Mouse (Mus musculus): ENCODE results near the gene Ankrd9. TPM values are rescaled to one million over a fixed set of nuclear protein-coding genes. Genes with fewer than 3 reads are reported as not detected.

Gene Ankrd9
- polyA plus RNA-seq, 1 experiment, result 34.8 TPM

- Histone ChIP-seq H3K27ac (ENCODE audit: insufficient read depth, low read length) (no peak overlapping the region), H3K4me3 (ENCODE audit: insufficient read depth, low read length) (peak overlapping the region; percentile 37), H3K4me1 (ENCODE audit: control insufficient read depth, insufficient read depth, low read length) (no peaks in the 10 kb centered on the region)
- TF ChIP-seq CTCF (IDR thresholded peaks at IDR 0.05; ENCODE audit: extremely low read depth, insufficient read depth, low read length), result peak; percentile 84
- no peak for TF ChIP-seq POLR2A (IDR thresholded peaks at IDR 0.05; ENCODE audit: extremely low read depth, insufficient read depth, low read length)
These were observed 13.3 kb upstream of the Ankrd9 start for GRCm38 (mm10) chr12:110992128-110992553.

GRCm38 (mm10) chr12:110991361-110992127, 12.7 kb upstream of the Ankrd9 start:
- no peak for TF ChIP-seq POLR2A (IDR thresholded peaks at IDR 0.05; ENCODE audit: extremely low read depth, insufficient read depth, low read length)
- TF ChIP-seq CTCF (IDR thresholded peaks at IDR 0.05; ENCODE audit: extremely low read depth, insufficient read depth, low read length), result peak; percentile 45

GRCm38 (mm10) chr12:110990500-110990899, 11.7 kb upstream of the Ankrd9 start:
- H3K27ac ChIP-seq (ENCODE audit: insufficient read depth, low read length), result no peak overlapping the region
- TF ChIP-seq POLR2A (IDR thresholded peaks at IDR 0.05; ENCODE audit: extremely low read depth, insufficient read depth, low read length) (no peak), CTCF (IDR thresholded peaks at IDR 0.05; ENCODE audit: extremely low read depth, insufficient read depth, low read length) (no peak)
- H3K4me1 ChIP-seq (ENCODE audit: control insufficient read depth, insufficient read depth, low read length), result no peaks in the 10 kb centered on the region
- H3K4me3 ChIP-seq (ENCODE audit: insufficient read depth, low read length), result no peak overlapping the region

More at GRCm38 (mm10) chr12:110991361-110992127, 12.7 kb upstream of the Ankrd9 start:
- no peak overlapping the region for H3K27ac ChIP-seq (ENCODE audit: insufficient read depth, low read length)
- H3K4me1 ChIP-seq (ENCODE audit: control insufficient read depth, insufficient read depth, low read length), result no peaks in the 10 kb centered on the region
- H3K4me3 ChIP-seq (ENCODE audit: insufficient read depth, low read length), result peak overlapping the region; percentile 37

GRCm38 (mm10) chr12:110989409-110989808, 10.6 kb upstream of the Ankrd9 start:
- Histone ChIP-seq H3K27ac (ENCODE audit: insufficient read depth, low read length) (no peak overlapping the region), H3K4me1 (ENCODE audit: control insufficient read depth, insufficient read depth, low read length) (no peaks in the 10 kb centered on the region), H3K4me3 (ENCODE audit: insufficient read depth, low read length) (no peak overlapping the region)
- TF ChIP-seq POLR2A (IDR thresholded peaks at IDR 0.05; ENCODE audit: extremely low read depth, insufficient read depth, low read length), result no peak
- TF ChIP-seq CTCF (IDR thresholded peaks at IDR 0.05; ENCODE audit: extremely low read depth, insufficient read depth, low read length), result no peak

- no peaks in the 10 kb centered on the region for H3K4me1 ChIP-seq (ENCODE audit: control insufficient read depth, insufficient read depth, low read length)
- H3K27ac ChIP-seq (ENCODE audit: insufficient read depth, low read length), result no peak overlapping the region
- no peak overlapping the region for H3K4me3 ChIP-seq (ENCODE audit: insufficient read depth, low read length)
- TF ChIP-seq POLR2A (IDR thresholded peaks at IDR 0.05; ENCODE audit: extremely low read depth, insufficient read depth, low read length), result no peak
- TF ChIP-seq CTCF (IDR thresholded peaks at IDR 0.05; ENCODE audit: extremely low read depth, insufficient read depth, low read length), result no peak
These were observed 7.9 kb upstream of the Ankrd9 start for GRCm38 (mm10) chr12:110986536-110987425.

- Histone ChIP-seq H3K27ac (ENCODE audit: insufficient read depth, low read length) (no peak overlapping the region), H3K4me3 (ENCODE audit: insufficient read depth, low read length) (no peak overlapping the region), H3K4me1 (ENCODE audit: control insufficient read depth, insufficient read depth, low read length) (no peaks in the 10 kb centered on the region)
- TF ChIP-seq POLR2A (IDR thresholded peaks at IDR 0.05; ENCODE audit: extremely low read depth, insufficient read depth, low read length), result no peak
These were observed 6.3 kb upstream of the Ankrd9 start for GRCm38 (mm10) chr12:110985141-110985540.

GRCm38 (mm10) chr12:110984598-110984997, 5.8 kb upstream of the Ankrd9 start:
- TF ChIP-seq CTCF (IDR thresholded peaks at IDR 0.05; ENCODE audit: extremely low read depth, insufficient read depth, low read length) (no peak), POLR2A (IDR thresholded peaks at IDR 0.05; ENCODE audit: extremely low read depth, insufficient read depth, low read length) (no peak)
- Histone ChIP-seq H3K4me3 (ENCODE audit: insufficient read depth, low read length) (no peak overlapping the region), H3K4me1 (ENCODE audit: control insufficient read depth, insufficient read depth, low read length) (no peaks in the 10 kb centered on the region), H3K27ac (ENCODE audit: insufficient read depth, low read length) (no peak overlapping the region)

GRCm38 (mm10) chr12:110983714-110984113, 4.9 kb upstream of the Ankrd9 start:
- H3K27ac ChIP-seq (ENCODE audit: insufficient read depth, low read length), result no peak overlapping the region
- no peak for TF ChIP-seq CTCF (IDR thresholded peaks at IDR 0.05; ENCODE audit: extremely low read depth, insufficient read depth, low read length)
- TF ChIP-seq POLR2A (IDR thresholded peaks at IDR 0.05; ENCODE audit: extremely low read depth, insufficient read depth, low read length), result no peak
- no peaks in the 10 kb centered on the region for H3K4me1 ChIP-seq (ENCODE audit: control insufficient read depth, insufficient read depth, low read length)
- H3K4me3 ChIP-seq (ENCODE audit: insufficient read depth, low read length), result no peak overlapping the region

GRCm38 (mm10) chr12:110983083-110983482, 4.2 kb upstream of the Ankrd9 start:
- H3K27ac ChIP-seq (ENCODE audit: insufficient read depth, low read length), result no peak overlapping the region
- TF ChIP-seq POLR2A (IDR thresholded peaks at IDR 0.05; ENCODE audit: extremely low read depth, insufficient read depth, low read length) (no peak), CTCF (IDR thresholded peaks at IDR 0.05; ENCODE audit: extremely low read depth, insufficient read depth, low read length) (no peak)
- no peak overlapping the region for H3K4me3 ChIP-seq (ENCODE audit: insufficient read depth, low read length)
- no peaks in the 10 kb centered on the region for H3K4me1 ChIP-seq (ENCODE audit: control insufficient read depth, insufficient read depth, low read length)

All from cortical plate, adult 2 months (tissue).